Mouse (Mus musculus) heart, adult 2 months (tissue): ENCODE data around the gene Hbb-bt. TPM values are rescaled to one million over a fixed set of nuclear protein-coding genes. Genes with fewer than 3 reads are reported as not detected.
"Not testable (repeated sequence)": the region's sequence is repeated elsewhere in the genome, so short reads cannot be mapped to it uniquely, and the experiment has no call there.

Experiments
- DNase-seq, 2 experiments: peaks; one replicate each; pipeline ENCODE4 v3.0.0; 2021
- H3K27ac ChIP-seq: fragments of 200-600 bp; 2 replicates; pipeline ENCODE4 v1.8.1; 2022
- H3K27me3 ChIP-seq: fragments of 200-500 bp; 2 replicates; pipeline ENCODE4 v1.6.1; 2012; ENCODE audit warnings: mild to moderate bottlenecking, low read length, inconsistent platforms, mixed read lengths; ENCODE audit not compliant: control insufficient read depth, insufficient read depth
- H3K36me3 ChIP-seq: fragments of 200-500 bp; 2 replicates; pipeline ENCODE4 v1.6.1; 2012; ENCODE audit warnings: low read length, inconsistent platforms; ENCODE audit not compliant: control insufficient read depth, insufficient read depth
- H3K4me1 ChIP-seq: fragments of 200-500 bp; 2 replicates; pipeline ENCODE4 v1.6.1; 2011; ENCODE audit warnings: low read length; ENCODE audit not compliant: control insufficient read depth, insufficient read depth
- H3K4me3 ChIP-seq: fragments of 200-600 bp; 2 replicates; pipeline ENCODE4 v1.8.1; 2022
- H3K79me2 ChIP-seq: fragments of 200-500 bp; replicated peaks from 2 replicates; pipeline ENCODE4 v1.6.1; 2012; ENCODE audit warnings: mild to moderate bottlenecking, inconsistent platforms, low read length, moderate library complexity, mixed read lengths; ENCODE audit not compliant: control insufficient read depth, insufficient read depth
- H3K9ac ChIP-seq: fragments of 200-500 bp; 2 replicates; pipeline ENCODE4 v1.6.1; 2012; ENCODE audit warnings: low read depth, mild to moderate bottlenecking, control low read depth, inconsistent platforms, low read length, mixed read lengths
- CTCF ChIP-seq: fragments of 200-600 bp; IDR thresholded peaks from 2 replicates; pipeline ENCODE4 v1.8.1; 2022; ENCODE audit warnings: antibody characterized with exemption, mild to moderate bottlenecking, moderate library complexity
- EP300 ChIP-seq: fragments of 200-500 bp; IDR thresholded peaks from 2 replicates; pipeline ENCODE4 v1.6.1; 2011; ENCODE audit warnings: low read depth, low read length, control low read depth; ENCODE audit not compliant: insufficient read depth
- POLR2A ChIP-seq: fragments of 200-500 bp; IDR thresholded peaks from 2 replicates; pipeline ENCODE4 v1.6.1; 2011; ENCODE audit warnings: mild to moderate bottlenecking, low read depth, low read length, control low read depth; ENCODE audit not compliant: insufficient read depth
- WGBS: fragments of 180-500 bp; shearing (Covaris S2); methylation state at CpG from one replicate; pipeline ENCODE4 v1.1.7; 2018; 5-methylcytosine and 5-hydroxymethylcytosine counted together
- intact Hi-C: fragments of 180-260 bp; cut with DNase I; formaldehyde crosslinking; loops from one replicate; pipeline ENCODE4 v1.15.1; 2025
- polyA plus RNA-seq: library from polyadenylated mRNA; depleted of rRNA; stranded (reverse); fragments of >200 nt; gene quantifications from 2 replicates; pipeline ENCODE4 v1.2.3, GENCODE M21; 2012
- total RNA-seq, 2 experiments: library from RNA; stranded (reverse); gene quantifications; 2 replicates each; pipeline ENCODE4 v1.2.3; 2021

Hbb-bt gene
- total and polyA plus RNA-seq, 3 experiments = 558 to 7,998 (median 4,688) TPM

- WGBS = 27% methylated on average over 2 of the region's 2 CpGs
- Histone ChIP-seq H3K79me2 (no peaks in the 10 kb centered on the region), H3K4me1 (no peaks in the 10 kb centered on the region), H3K9ac (no peak overlapping the region), H3K27ac (no peak overlapping the region), H3K36me3 (no peaks in the 10 kb centered on the region), H3K4me3 (no peak overlapping the region), H3K27me3 (no peaks in the 10 kb centered on the region)
- no peak for DNase-seq
- intact Hi-C loops = no loop called here
- TF ChIP-seq POLR2A (no peak), EP300 (no peak), CTCF (no peak)
Observed at GRCm38 (mm10) chr7:103844525-103845325, 30.9 kb upstream of the Hbb-bt start.

GRCm38 (mm10) chr7:103843034-103843433 is 29.2 kb upstream of the Hbb-bt start, which contains the start of gene Hbb-bh1:
Hbb-bh1 (minus strand) TSS chr7:103843164.
- no peak within 1 kb of the TSS for H3K9ac ChIP-seq
- no peaks in the 10 kb centered on the region for H3K79me2 ChIP-seq
- no peak within 1 kb of the TSS for H3K4me3 ChIP-seq
- WGBS = 88% methylated on average over 2 of the region's 2 CpGs
- H3K4me1 ChIP-seq = no peaks in the 10 kb centered on the region
- H3K36me3 ChIP-seq = no peaks in the 10 kb centered on the region
- intact Hi-C loops = no loop called here
- no peak for DNase-seq
- no peak within 1 kb of the TSS for H3K27ac ChIP-seq
- TF ChIP-seq CTCF = no peak
- no peak for TF ChIP-seq EP300
- TF ChIP-seq POLR2A = no peak
- H3K27me3 ChIP-seq = no peaks in the 10 kb centered on the region

- 59% methylated on average over 3 of the region's 3 CpGs for WGBS
- no peak within 1 kb of the TSS for H3K4me3 ChIP-seq
- no peaks in the 10 kb centered on the region for H3K79me2 ChIP-seq
- no peak for DNase-seq
- no peaks in the 10 kb centered on the region for H3K4me1 ChIP-seq
- no peak within 1 kb of the TSS for H3K9ac ChIP-seq
- no peaks in the 10 kb centered on the region for H3K36me3 ChIP-seq
- no peak for TF ChIP-seq EP300
- TF ChIP-seq POLR2A = no peak
- TF ChIP-seq CTCF = no peak
- intact Hi-C loops = no loop called here
- no peaks in the 10 kb centered on the region for H3K27me3 ChIP-seq
- H3K27ac ChIP-seq = no peak within 1 kb of the TSS
Observed at GRCm38 (mm10) chr7:103840268-103840667, 26.5 kb upstream of the Hbb-bt start, which contains the start of gene Hbb-bh2. Hbb-bh2 (minus strand) TSS chr7:103840520.

- intact Hi-C loops = no loop called here
- H3K27me3 ChIP-seq = no peaks in the 10 kb centered on the region
- H3K36me3 ChIP-seq = no peaks in the 10 kb centered on the region
- 92% methylated on average over 4 of the region's 4 CpGs for WGBS
- no peak for DNase-seq
- no peak within 1 kb of the TSS for H3K4me3 ChIP-seq
- TF ChIP-seq EP300 (no peak), CTCF (no peak), POLR2A (no peak)
- no peak within 1 kb of the TSS for H3K9ac ChIP-seq
- H3K27ac ChIP-seq = no peak within 1 kb of the TSS
- H3K79me2 ChIP-seq = no peaks in the 10 kb centered on the region
- no peaks in the 10 kb centered on the region for H3K4me1 ChIP-seq
Observed at GRCm38 (mm10) chr7:103827808-103828207, 14.0 kb upstream of the Hbb-bt start, which contains the start of gene Hbb-bs. Hbb-bs (minus strand) TSS chr7:103828096.

- H3K4me1 ChIP-seq, H3K9ac ChIP-seq, H3K27me3 ChIP-seq, intact Hi-C loops, H3K4me3 ChIP-seq, H3K27ac ChIP-seq, H3K79me2 ChIP-seq, H3K36me3 ChIP-seq, DNase-seq: not testable (repeated sequence)
- WGBS = no CpG with 5 or more reads among the region's 2 CpGs
Observed at GRCm38 (mm10) chr7:103827139-103827538, 13.3 kb upstream of the Hbb-bt start.

GRCm38 (mm10) chr7:103826255-103826887 is 12.6 kb upstream of the Hbb-bt start:
- TF ChIP-seq POLR2A (no peak), EP300 (no peak), CTCF (no peak)
- no peaks in the 10 kb centered on the region for H3K27me3 ChIP-seq
- intact Hi-C loops = no loop called here
- H3K79me2 ChIP-seq = no peaks in the 10 kb centered on the region
- no peaks in the 10 kb centered on the region for H3K4me1 ChIP-seq
- DNase-seq = no peak
- no peak overlapping the region for H3K9ac ChIP-seq
- H3K27ac ChIP-seq = no peak overlapping the region
- no peak overlapping the region for H3K4me3 ChIP-seq
- WGBS = 32% methylated on average over 3 of the region's 3 CpGs
- H3K36me3 ChIP-seq = no peaks in the 10 kb centered on the region
